Mouse (Mus musculus) forebrain, postnatal 0 days (tissue): Measurements from ENCODE around the gene Fgf15. TPM values are rescaled to one million over a fixed set of nuclear protein-coding genes. Genes with fewer than 3 reads are reported as not detected.

ENCODE experiments used
- ATAC-seq: fragments of 200-750 bp; cut with Nextera tagmentation; 2 replicates; pipeline ENCODE4 v1.8.0; 2017; ENCODE audit warnings: mild to moderate bottlenecking, moderate library complexity
- DNase-seq: peaks from one replicate; pipeline ENCODE4 v3.0.0-alpha.2; 2015
- H3K27ac ChIP-seq: fragments of 300-500 bp; sonication (generic); 2 replicates; pipeline ENCODE4 v1.5.1; 2014; ENCODE audit warnings: low read depth, mild to moderate bottlenecking, antibody characterized with exemption, low read length, moderate library complexity, mixed read lengths
- H3K27me3 ChIP-seq: fragments of 300-500 bp; sonication (generic); 2 replicates; pipeline ENCODE4 v1.6.1; 2014; ENCODE audit warnings: mild to moderate bottlenecking, low read length, mixed read lengths; ENCODE audit not compliant: insufficient read depth
- H3K36me3 ChIP-seq: fragments of 300-500 bp; sonication (generic); 2 replicates; pipeline ENCODE4 v1.6.1; 2014; ENCODE audit warnings: mild to moderate bottlenecking, moderate library complexity; ENCODE audit not compliant: insufficient read depth
- H3K4me1 ChIP-seq: fragments of 300-500 bp; sonication (generic); 2 replicates; pipeline ENCODE4 v1.6.1; 2014; ENCODE audit warnings: antibody characterized with exemption; ENCODE audit not compliant: insufficient read depth
- H3K4me2 ChIP-seq: fragments of 300-500 bp; sonication (generic); 2 replicates; pipeline ENCODE4 v1.6.1; 2014; ENCODE audit warnings: low read depth, mild to moderate bottlenecking, moderate library complexity
- H3K4me3 ChIP-seq: fragments of 300-500 bp; sonication (generic); 2 replicates; pipeline ENCODE4 v1.5.1; 2014; ENCODE audit warnings: low read depth, low read length, mixed read lengths
- H3K9ac ChIP-seq: fragments of 300-500 bp; sonication (generic); 2 replicates; pipeline ENCODE4 v1.6.1; 2014; ENCODE audit warnings: mild to moderate bottlenecking
- H3K9me3 ChIP-seq: fragments of 300-500 bp; sonication (generic); 2 replicates; pipeline ENCODE4 v1.6.1; 2016; ENCODE audit warnings: low read length
- CTCF ChIP-seq: sonication (generic); IDR thresholded peaks from 2 replicates; pipeline ENCODE4 v1.5.1; 2016; ENCODE audit warnings: antibody characterized with exemption, control low read depth, low read depth
- WGBS: fragments of 180-500 bp; shearing (Covaris S2); extraction: QIAGEN DNeasy Blood & Tissue Kit; methylation state at CpG from one replicate; pipeline ENCODE4 v1.1.7; 2014; 5-methylcytosine and 5-hydroxymethylcytosine counted together
- polyA plus RNA-seq: library from polyadenylated mRNA; unstranded; fragments of >200 nt; fragmentation: Nextera tagmentation; extraction: Ambion mirVana; gene quantifications from 2 replicates; pipeline ENCODE4 v1.2.1, GENCODE M21; 2015
- total RNA-seq: library from RNA; depleted of rRNA; stranded (reverse); fragments of >200 nt; gene quantifications from 2 replicates; pipeline ENCODE4 v1.2.3, GENCODE M21; 2014

The Fgf15 gene
- total and polyA plus RNA-seq, 2 experiments from 2014 or later: 4.0 to 6.1 TPM

GRCm38 (mm10) chr7:144939344-144940002 lies 43.1 kb downstream of the Fgf15 start, which contains the start of gene Ccnd1:
TSS of gene Ccnd1 (minus strand) at chr7:144939925.
- H3K27ac ChIP-seq: peak within 1 kb of the TSS; percentile 16; the same call in 1 of the 2 replicates
- H3K36me3 ChIP-seq: no peaks in the 10 kb centered on the region
- ATAC-seq (peak; percentile 55), DNase-seq (peak; percentile 74)
- H3K27me3 ChIP-seq: peaks cover 51% of the 10 kb centered on the region
- no peaks in the 10 kb centered on the region for H3K9me3 ChIP-seq
- H3K9ac ChIP-seq: peak within 1 kb of the TSS; percentile 52
- H3K4me2 ChIP-seq: peak within 1 kb of the TSS; percentile 87
- TF ChIP-seq CTCF: peak; percentile 37
- H3K4me1 ChIP-seq: peaks cover 38% of the 10 kb centered on the region
- 3% methylated on average over 39 of the region's 45 CpGs for WGBS
- peak within 1 kb of the TSS; percentile 44 for H3K4me3 ChIP-seq

- WGBS: 1% methylated on average over 21 of the region's 22 CpGs
- peak overlapping the region; percentile 44 for H3K4me3 ChIP-seq
- peak overlapping the region; percentile 87 for H3K4me2 ChIP-seq
- DNase-seq (peak; percentile 31), ATAC-seq (no peak)
- no peak overlapping the region; the same call in 1 of the 2 replicates for H3K27ac ChIP-seq
- H3K36me3 ChIP-seq: no peaks in the 10 kb centered on the region
- peaks cover 38% of the 10 kb centered on the region for H3K4me1 ChIP-seq
- no peaks in the 10 kb centered on the region for H3K9me3 ChIP-seq
- peaks cover 51% of the 10 kb centered on the region for H3K27me3 ChIP-seq
- no peak overlapping the region for H3K9ac ChIP-seq
- TF ChIP-seq CTCF: no peak
Measured at GRCm38 (mm10) chr7:144940003-144940571, 43.8 kb downstream of the Fgf15 start.

- H3K9ac ChIP-seq: no peak overlapping the region
- DNase-seq (no peak), ATAC-seq (no peak)
- peaks cover 51% of the 10 kb centered on the region for H3K27me3 ChIP-seq
- H3K27ac ChIP-seq: no peak overlapping the region
- WGBS: 1% methylated on average over 11 of the region's 11 CpGs
- no peaks in the 10 kb centered on the region for H3K36me3 ChIP-seq
- H3K4me1 ChIP-seq: peaks cover 38% of the 10 kb centered on the region
- no peak for TF ChIP-seq CTCF
- H3K9me3 ChIP-seq: no peaks in the 10 kb centered on the region
- H3K4me3 ChIP-seq: no peak overlapping the region
- H3K4me2 ChIP-seq: peak overlapping the region; percentile 87
Measured at GRCm38 (mm10) chr7:144940585-144940984, 44.3 kb downstream of the Fgf15 start.

GRCm38 (mm10) chr7:144941242-144941831 lies 45.0 kb downstream of the Fgf15 start:
- ATAC-seq (peak; percentile 70), DNase-seq (peak; percentile 81)
- Histone ChIP-seq H3K4me2 (peak overlapping the region; percentile 87), H3K4me3 (peak overlapping the region; percentile 35), H3K27me3 (peaks cover 51% of the 10 kb centered on the region), H3K36me3 (no peaks in the 10 kb centered on the region), H3K9ac (peak overlapping the region; percentile 47), H3K27ac (peak overlapping the region; percentile 54; the same call in 1 of the 2 replicates), H3K9me3 (no peaks in the 10 kb centered on the region), H3K4me1 (peaks cover 38% of the 10 kb centered on the region)
- 2% methylated on average over 39 of the region's 39 CpGs for WGBS
- TF ChIP-seq CTCF: no peak

GRCm38 (mm10) chr7:144942071-144942743 lies 45.9 kb downstream of the Fgf15 start:
- H3K36me3 ChIP-seq: no peaks in the 10 kb centered on the region
- no peak overlapping the region for H3K27ac ChIP-seq
- no peak for TF ChIP-seq CTCF
- peak; percentile 20 for DNase-seq
- H3K9me3 ChIP-seq: no peaks in the 10 kb centered on the region
- peaks cover 38% of the 10 kb centered on the region for H3K4me1 ChIP-seq
- no peak overlapping the region for H3K9ac ChIP-seq
- under 1% methylated on average over 35 of the region's 35 CpGs for WGBS
- H3K4me2 ChIP-seq: peak overlapping the region; percentile 87
- no peak for ATAC-seq
- peak overlapping the region; percentile 43 for H3K4me3 ChIP-seq
- peaks cover 51% of the 10 kb centered on the region for H3K27me3 ChIP-seq

GRCm38 (mm10) chr7:144942744-144943135 lies 46.4 kb downstream of the Fgf15 start:
- Histone ChIP-seq H3K4me2 (peak overlapping the region; percentile 87), H3K27ac (no peak overlapping the region), H3K4me3 (peak overlapping the region; percentile 43), H3K4me1 (peaks cover 38% of the 10 kb centered on the region), H3K36me3 (no peaks in the 10 kb centered on the region), H3K9ac (peak overlapping the region; percentile 33; the same call in 1 of the 2 replicates), H3K27me3 (peaks cover 51% of the 10 kb centered on the region), H3K9me3 (no peaks in the 10 kb centered on the region)
- TF ChIP-seq CTCF: no peak
- DNase-seq (no peak), ATAC-seq (no peak)
- 2% methylated on average over 20 of the region's 20 CpGs for WGBS
